Mouse (Mus musculus): ENCODE measurements around the gene Zic1. TPM values are rescaled to one million over a fixed set of nuclear protein-coding genes. Genes with fewer than 3 reads are reported as not detected.
A peak's percentile ranks its signal among the peaks of the same experiment; 100 is the strongest.

Zic1 gene
- polyA plus RNA-seq, 1 experiment from 2014 or later, result not detected

GRCm38 (mm10) chr9:91371011-91371410 lies 5.4 kb upstream of the Zic1 start:
- Histone ChIP-seq H3K9ac (ENCODE audit: low read length) (no peak overlapping the region), H3K36me3 (ENCODE audit: control insufficient read depth, insufficient read depth, low read length) (no peaks in the 10 kb centered on the region), H3K27ac (ENCODE audit: low read length) (no peak overlapping the region), H3K4me2 (ENCODE audit: low read depth, low read length) (no peak overlapping the region), H3K27me3 (ENCODE audit: control insufficient read depth, insufficient read depth, low read depth, low read length) (peaks cover 89% of the 10 kb centered on the region), H3K9me3 (ENCODE audit: control insufficient read depth, low read length) (no peaks in the 10 kb centered on the region), H3K4me1 (replicated peaks; ENCODE audit: control insufficient read depth, insufficient read depth, low read length) (no peaks in the 10 kb centered on the region), H3K4me3 (ENCODE audit: low read length) (no peak overlapping the region)
- no peak for ATAC-seq (ENCODE audit: low read depth)

DNA sequence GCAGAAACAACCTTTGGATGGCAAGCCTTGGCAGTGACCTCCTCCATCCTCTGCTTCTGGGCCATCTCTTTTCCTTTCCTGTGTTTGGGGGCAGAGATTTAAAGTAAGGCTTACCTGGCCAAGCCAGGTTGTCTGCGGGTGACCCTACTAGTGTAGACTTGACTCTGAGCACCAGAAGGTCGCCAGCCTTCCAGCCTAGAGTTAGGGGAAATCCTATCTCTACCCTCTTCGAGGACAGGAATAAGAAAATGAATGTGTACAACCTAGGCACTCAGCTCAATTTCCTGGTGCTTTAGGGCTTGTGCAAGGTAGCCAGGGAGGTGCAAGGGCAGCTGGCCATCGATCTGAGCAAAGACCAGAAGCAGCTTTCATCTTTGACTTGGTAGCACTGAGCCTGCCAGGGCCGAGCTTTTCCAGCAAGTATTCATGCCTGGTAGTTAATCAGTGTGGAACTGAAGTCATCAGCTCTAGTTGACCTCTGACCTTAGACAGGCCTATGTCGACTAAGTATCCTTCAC lies 4.6 kb upstream of the Zic1 start:
- Histone ChIP-seq H3K4me1 (replicated peaks; ENCODE audit: control insufficient read depth, insufficient read depth, low read length) (no peaks in the 10 kb centered on the region), H3K27ac (ENCODE audit: low read length) (no peak overlapping the region), H3K4me3 (ENCODE audit: low read length) (no peak overlapping the region), H3K36me3 (ENCODE audit: control insufficient read depth, insufficient read depth, low read length) (no peaks in the 10 kb centered on the region), H3K27me3 (ENCODE audit: control insufficient read depth, insufficient read depth, low read depth, low read length) (peaks cover 86% of the 10 kb centered on the region), H3K9me3 (ENCODE audit: control insufficient read depth, low read length) (no peaks in the 10 kb centered on the region), H3K4me2 (ENCODE audit: low read depth, low read length) (no peak overlapping the region), H3K9ac (ENCODE audit: low read length) (no peak overlapping the region)
- no peak for ATAC-seq (ENCODE audit: low read depth)
- WGBS, result 13% methylated on average over 6 of the region's 6 CpGs

DNA sequence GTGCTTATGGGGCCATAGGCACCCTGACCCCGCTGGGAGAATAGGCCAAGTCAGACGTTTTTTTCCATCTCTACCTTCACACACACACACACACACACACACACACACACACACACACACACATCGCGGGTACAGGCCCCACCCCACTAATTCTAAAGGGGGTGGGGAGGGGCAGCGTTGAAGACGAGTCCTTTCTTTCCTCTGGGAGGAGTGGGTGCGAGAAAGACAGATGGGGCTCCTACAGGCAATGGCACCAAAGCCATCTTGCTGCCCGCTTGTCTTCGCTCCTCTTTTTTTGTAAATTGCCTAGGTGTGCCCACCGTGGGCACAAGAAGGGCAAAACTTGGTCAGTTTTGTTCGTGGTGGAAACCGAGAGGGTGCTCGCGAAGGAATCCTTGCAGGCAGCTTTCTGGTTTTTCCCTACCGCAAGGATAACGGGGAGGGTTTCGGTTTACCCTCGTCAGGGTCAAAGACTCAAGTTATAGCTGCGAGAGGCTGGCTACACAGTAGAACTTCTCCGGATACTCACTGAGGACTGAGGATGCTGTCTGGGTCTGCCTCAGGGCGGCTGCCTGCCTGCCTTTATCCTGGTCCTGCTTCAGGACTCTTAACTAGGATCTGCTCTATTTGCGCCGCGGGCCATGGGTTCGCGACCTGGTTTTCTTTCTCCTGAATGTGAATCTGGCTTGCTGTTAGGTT lies 3.8 kb upstream of the Zic1 start:
- no peak overlapping the region for H3K9ac ChIP-seq (ENCODE audit: low read length)
- 6% methylated on average over 26 of the region's 26 CpGs for WGBS
- H3K4me1 ChIP-seq (replicated peaks; ENCODE audit: control insufficient read depth, insufficient read depth, low read length), result peaks cover 8% of the 10 kb centered on the region; the same call in 1 of the 2 replicates
- H3K4me3 ChIP-seq (ENCODE audit: low read length), result no peak overlapping the region
- H3K36me3 ChIP-seq (ENCODE audit: control insufficient read depth, insufficient read depth, low read length), result no peaks in the 10 kb centered on the region
- ATAC-seq (ENCODE audit: low read depth), result no peak
- no peak overlapping the region for H3K27ac ChIP-seq (ENCODE audit: low read length)
- no peak overlapping the region for H3K4me2 ChIP-seq (ENCODE audit: low read depth, low read length)
- H3K9me3 ChIP-seq (ENCODE audit: control insufficient read depth, low read length), result no peaks in the 10 kb centered on the region
- H3K27me3 ChIP-seq (ENCODE audit: control insufficient read depth, insufficient read depth, low read depth, low read length), result peaks cover 88% of the 10 kb centered on the region

- 5% methylated on average over 13 of the region's 13 CpGs for WGBS
- peaks cover 89% of the 10 kb centered on the region for H3K27me3 ChIP-seq (ENCODE audit: control insufficient read depth, insufficient read depth, low read depth, low read length)
Measured at GRCm38 (mm10) chr9:91368946-91369292, 3.3 kb upstream of the Zic1 start.

DNA sequence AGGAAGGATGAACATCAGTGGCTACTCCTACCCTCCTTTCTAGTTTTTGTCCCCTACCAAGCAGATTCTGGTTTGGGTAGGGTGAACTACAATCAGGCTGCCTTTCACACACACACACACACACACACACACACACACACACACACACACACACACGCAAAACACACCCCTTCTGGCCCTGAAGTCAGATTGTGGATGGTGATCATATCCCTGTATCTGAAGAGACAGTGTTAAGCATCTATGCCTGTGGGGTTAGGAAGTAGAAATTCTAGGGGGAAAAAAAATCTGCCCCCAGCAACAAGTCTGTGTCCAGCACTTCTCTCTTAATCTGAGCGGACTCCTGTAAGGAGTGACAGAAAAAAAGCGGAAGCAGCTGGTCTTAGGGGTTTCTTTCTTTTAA lies 2.5 kb upstream of the Zic1 start:
- H3K4me2 ChIP-seq (ENCODE audit: low read depth, low read length), result no peak overlapping the region
- H3K4me1 ChIP-seq (replicated peaks; ENCODE audit: control insufficient read depth, insufficient read depth, low read length), result peaks cover 9% of the 10 kb centered on the region; the same call in 1 of the 2 replicates
- 6% methylated on average over 3 of the region's 3 CpGs for WGBS
- ATAC-seq (ENCODE audit: low read depth), result no peak
- H3K4me3 ChIP-seq (ENCODE audit: low read length), result no peak overlapping the region
- no peaks in the 10 kb centered on the region for H3K9me3 ChIP-seq (ENCODE audit: control insufficient read depth, low read length)
- no peak overlapping the region for H3K27ac ChIP-seq (ENCODE audit: low read length)
- H3K36me3 ChIP-seq (ENCODE audit: control insufficient read depth, insufficient read depth, low read length), result no peaks in the 10 kb centered on the region
- H3K9ac ChIP-seq (ENCODE audit: low read length), result no peak overlapping the region
- H3K27me3 ChIP-seq (ENCODE audit: control insufficient read depth, insufficient read depth, low read depth, low read length), result peaks cover 92% of the 10 kb centered on the region

More at GRCm38 (mm10) chr9:91368946-91369292, 3.3 kb upstream of the Zic1 start:
- ATAC-seq (ENCODE audit: low read depth), result no peak
- H3K4me2 ChIP-seq (ENCODE audit: low read depth, low read length), result no peak overlapping the region
- H3K9ac ChIP-seq (ENCODE audit: low read length), result no peak overlapping the region
- no peak overlapping the region for H3K4me3 ChIP-seq (ENCODE audit: low read length)
- no peaks in the 10 kb centered on the region for H3K9me3 ChIP-seq (ENCODE audit: control insufficient read depth, low read length)
- H3K36me3 ChIP-seq (ENCODE audit: control insufficient read depth, insufficient read depth, low read length), result no peaks in the 10 kb centered on the region
- H3K4me1 ChIP-seq (replicated peaks; ENCODE audit: control insufficient read depth, insufficient read depth, low read length), result peaks cover 9% of the 10 kb centered on the region; the same call in 1 of the 2 replicates
- H3K27ac ChIP-seq (ENCODE audit: low read length), result no peak overlapping the region

- no peak overlapping the region for H3K4me3 ChIP-seq (ENCODE audit: low read length)
- H3K36me3 ChIP-seq (ENCODE audit: control insufficient read depth, insufficient read depth, low read length), result no peaks in the 10 kb centered on the region
- no peak overlapping the region for H3K4me2 ChIP-seq (ENCODE audit: low read depth, low read length)
- WGBS, result 2% methylated on average over 30 of the region's 30 CpGs
- H3K27ac ChIP-seq (ENCODE audit: low read length), result no peak overlapping the region
- no peak overlapping the region for H3K9ac ChIP-seq (ENCODE audit: low read length)
- peaks cover 93% of the 10 kb centered on the region for H3K27me3 ChIP-seq (ENCODE audit: control insufficient read depth, insufficient read depth, low read depth, low read length)
- peaks cover 10% of the 10 kb centered on the region; the same call in 1 of the 2 replicates for H3K4me1 ChIP-seq (replicated peaks; ENCODE audit: control insufficient read depth, insufficient read depth, low read length)
- H3K9me3 ChIP-seq (ENCODE audit: control insufficient read depth, low read length), result no peaks in the 10 kb centered on the region
- ATAC-seq (ENCODE audit: low read depth), result no peak
Measured at GRCm38 (mm10) chr9:91366999-91367811, 1.6 kb upstream of the Zic1 start.

- 3% methylated on average over 17 of the region's 18 CpGs for WGBS
- Histone ChIP-seq H3K27me3 (ENCODE audit: control insufficient read depth, insufficient read depth, low read depth, low read length) (peaks cover 93% of the 10 kb centered on the region), H3K9ac (ENCODE audit: low read length) (no peak overlapping the region), H3K4me3 (ENCODE audit: low read length) (no peak overlapping the region), H3K4me2 (ENCODE audit: low read depth, low read length) (no peak overlapping the region), H3K27ac (ENCODE audit: low read length) (no peak overlapping the region), H3K36me3 (ENCODE audit: control insufficient read depth, insufficient read depth, low read length) (no peaks in the 10 kb centered on the region), H3K9me3 (ENCODE audit: control insufficient read depth, low read length) (no peaks in the 10 kb centered on the region), H3K4me1 (replicated peaks; ENCODE audit: control insufficient read depth, insufficient read depth, low read length) (peaks cover 15% of the 10 kb centered on the region; the same call in 1 of the 2 replicates)
- no peak for ATAC-seq (ENCODE audit: low read depth)
Measured at GRCm38 (mm10) chr9:91366226-91366998, 802 bp upstream of the Zic1 start.

DNA sequence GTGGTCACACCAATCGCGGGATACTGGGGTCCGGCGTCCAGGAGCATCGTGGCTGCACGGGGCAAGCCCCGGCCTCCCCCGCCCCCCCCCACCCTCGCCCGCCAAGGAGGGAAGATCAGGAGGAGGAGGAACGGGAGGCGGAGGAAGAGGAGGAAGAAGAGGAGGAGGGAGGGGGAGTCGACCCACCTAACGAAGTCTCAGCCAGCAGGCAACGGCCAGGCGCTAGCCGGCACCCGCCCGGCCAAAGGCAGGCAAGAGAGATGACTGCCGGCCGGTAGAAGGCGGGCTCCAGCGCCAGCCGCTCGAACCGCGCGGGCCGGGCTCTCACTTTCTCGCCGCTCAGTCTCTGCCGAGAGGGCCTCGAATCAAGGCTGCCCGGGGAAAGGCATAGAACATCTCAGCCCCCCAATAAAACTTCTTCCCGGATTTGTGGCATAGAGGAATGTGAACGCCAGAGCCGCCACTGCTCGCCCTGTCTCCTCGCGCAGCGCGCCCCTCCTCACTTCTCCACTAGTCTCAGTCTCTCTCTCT lies 574 bp downstream of the Zic1 start:
- no peaks in the 10 kb centered on the region for H3K9me3 ChIP-seq (ENCODE audit: control insufficient read depth, low read length)
- H3K9ac ChIP-seq (ENCODE audit: low read length), result no peak overlapping the region
- ATAC-seq (ENCODE audit: low read depth), result 0 out of 2 replicates have a peak, but pooled peaks have one; percentile 51
- H3K4me3 ChIP-seq (ENCODE audit: low read length), result peak overlapping the region; percentile 36
- H3K27ac ChIP-seq (ENCODE audit: low read length), result no peak overlapping the region
- under 1% methylated on average over 38 of the region's 42 CpGs for WGBS
- H3K36me3 ChIP-seq (ENCODE audit: control insufficient read depth, insufficient read depth, low read length), result no peaks in the 10 kb centered on the region
- peaks cover 90% of the 10 kb centered on the region for H3K27me3 ChIP-seq (ENCODE audit: control insufficient read depth, insufficient read depth, low read depth, low read length)
- H3K4me2 ChIP-seq (ENCODE audit: low read depth, low read length), result peak overlapping the region; percentile 45
- peaks cover 15% of the 10 kb centered on the region; the same call in 1 of the 2 replicates for H3K4me1 ChIP-seq (replicated peaks; ENCODE audit: control insufficient read depth, insufficient read depth, low read length)

All from lung, embryonic 16.5 days (tissue).